Mouse (Mus musculus) ES-Bruce4 (cell line): Measurements from ENCODE around the gene Prps1l3.

Experiments
- CTCF ChIP-seq: IDR thresholded peaks from one replicate; pipeline ENCODE4 v1.8.1; 2011; ENCODE audit warnings: low read depth, low read length
- POLR2A ChIP-seq: IDR thresholded peaks from one replicate; pipeline ENCODE4 v1.8.1; 2011; ENCODE audit warnings: low read length; ENCODE audit not compliant: insufficient read depth

GRCm38 (mm10) chr12:57201901-57202300 is 28.3 kb upstream of the Prps1l3 start:
- TF ChIP-seq CTCF (no peak), POLR2A (no peak)
